Mouse (Mus musculus) cerebellum, postnatal 36 days (tissue): ENCODE data around the gene Sipa1.

Source experiments
- DNase-seq, 2 experiments: peaks; one replicate each; pipeline ENCODE4 v3.0.0; 2021 to 2022; ENCODE audit warnings: mixed read lengths in 2 of 2

Sipa1 gene

DNA sequence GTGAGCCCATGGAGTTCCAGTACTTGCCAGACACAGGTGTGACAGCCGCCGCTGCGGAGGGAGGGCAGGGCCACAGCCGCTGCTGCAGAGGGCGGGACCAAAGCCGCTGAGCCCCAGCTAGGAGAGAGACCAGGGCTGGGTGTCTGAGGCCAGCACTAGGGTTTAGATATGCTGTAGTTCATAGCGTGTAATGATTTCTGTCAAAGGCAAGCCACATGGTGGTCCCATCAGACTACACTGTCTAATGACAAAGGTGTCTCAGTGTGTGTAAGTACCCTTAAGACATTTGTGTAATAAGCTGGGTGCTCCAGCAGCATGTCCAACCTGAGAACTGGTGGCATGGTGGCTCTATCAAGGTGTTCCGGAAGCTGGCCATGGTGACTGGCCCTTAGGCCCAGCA lies 21.9 kb downstream of the Sipa1 start:
- DNase-seq, result no peak

DNA sequence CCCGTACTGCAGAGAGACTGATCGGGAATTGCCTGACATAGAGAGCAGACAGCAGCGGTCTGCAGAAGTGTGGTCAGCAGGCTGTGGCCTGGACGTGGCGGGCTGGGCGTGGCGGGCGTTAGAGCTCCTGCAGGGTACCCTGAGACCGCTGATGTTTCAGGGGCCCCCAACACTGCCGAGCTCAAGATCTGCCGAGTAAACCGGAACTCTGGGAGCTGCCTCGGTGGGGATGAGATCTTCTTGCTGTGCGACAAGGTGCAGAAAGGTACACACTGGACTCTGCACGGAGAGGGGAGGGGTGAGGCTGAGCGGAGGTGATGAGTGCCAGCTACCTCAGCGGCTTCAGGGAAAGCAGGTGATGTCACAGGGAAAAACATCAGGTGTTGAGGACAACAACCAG lies 22.5 kb downstream of the Sipa1 start:
- no peak for DNase-seq

DNA sequence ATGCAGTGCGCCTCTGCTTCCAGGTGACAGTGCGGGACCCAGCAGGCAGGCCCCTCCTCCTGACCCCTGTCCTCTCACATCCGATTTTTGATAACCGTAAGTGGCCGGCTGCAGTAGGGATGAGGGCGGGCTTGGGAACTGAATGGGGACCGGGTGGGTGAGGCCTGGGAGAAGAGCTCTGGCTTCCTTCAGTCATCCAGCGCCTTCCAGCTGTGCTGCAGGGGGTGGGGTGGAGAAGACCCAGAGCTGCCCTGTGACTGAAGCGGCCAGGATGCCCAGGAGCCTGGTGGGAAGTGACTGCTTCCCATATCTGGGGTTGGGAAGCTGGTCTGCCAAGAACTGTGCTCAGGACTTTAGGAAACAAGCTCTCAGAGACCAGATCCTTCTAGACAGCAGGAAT lies 23.2 kb downstream of the Sipa1 start:
- no peak for DNase-seq

DNA sequence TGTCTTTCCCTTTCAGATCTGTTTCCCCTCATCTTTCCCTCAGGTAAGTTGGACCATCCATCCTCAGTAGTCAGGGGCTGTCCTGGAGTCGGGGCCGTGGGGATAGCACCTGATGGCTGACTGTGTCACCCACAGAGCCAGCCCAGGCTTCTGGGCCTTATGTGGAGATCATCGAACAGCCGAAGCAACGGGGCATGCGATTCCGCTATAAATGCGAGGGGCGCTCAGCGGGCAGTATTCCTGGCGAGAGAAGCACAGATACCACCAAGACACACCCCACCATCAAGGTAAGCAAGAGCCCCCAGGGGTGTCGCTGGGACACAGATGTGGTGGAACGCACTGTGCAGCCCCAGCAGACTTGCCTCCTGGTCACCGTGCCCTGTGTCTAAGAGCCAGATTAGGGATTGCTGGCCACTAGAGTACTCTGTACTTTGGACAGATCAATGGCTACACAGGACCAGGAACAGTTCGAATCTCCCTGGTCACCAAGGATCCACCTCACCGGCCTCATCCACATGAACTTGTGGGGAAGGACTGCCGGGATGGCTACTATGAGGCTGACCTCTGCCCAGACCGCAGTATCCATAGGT lies 25.0 kb downstream of the Sipa1 start:
- DNase-seq, result no peak

DNA sequence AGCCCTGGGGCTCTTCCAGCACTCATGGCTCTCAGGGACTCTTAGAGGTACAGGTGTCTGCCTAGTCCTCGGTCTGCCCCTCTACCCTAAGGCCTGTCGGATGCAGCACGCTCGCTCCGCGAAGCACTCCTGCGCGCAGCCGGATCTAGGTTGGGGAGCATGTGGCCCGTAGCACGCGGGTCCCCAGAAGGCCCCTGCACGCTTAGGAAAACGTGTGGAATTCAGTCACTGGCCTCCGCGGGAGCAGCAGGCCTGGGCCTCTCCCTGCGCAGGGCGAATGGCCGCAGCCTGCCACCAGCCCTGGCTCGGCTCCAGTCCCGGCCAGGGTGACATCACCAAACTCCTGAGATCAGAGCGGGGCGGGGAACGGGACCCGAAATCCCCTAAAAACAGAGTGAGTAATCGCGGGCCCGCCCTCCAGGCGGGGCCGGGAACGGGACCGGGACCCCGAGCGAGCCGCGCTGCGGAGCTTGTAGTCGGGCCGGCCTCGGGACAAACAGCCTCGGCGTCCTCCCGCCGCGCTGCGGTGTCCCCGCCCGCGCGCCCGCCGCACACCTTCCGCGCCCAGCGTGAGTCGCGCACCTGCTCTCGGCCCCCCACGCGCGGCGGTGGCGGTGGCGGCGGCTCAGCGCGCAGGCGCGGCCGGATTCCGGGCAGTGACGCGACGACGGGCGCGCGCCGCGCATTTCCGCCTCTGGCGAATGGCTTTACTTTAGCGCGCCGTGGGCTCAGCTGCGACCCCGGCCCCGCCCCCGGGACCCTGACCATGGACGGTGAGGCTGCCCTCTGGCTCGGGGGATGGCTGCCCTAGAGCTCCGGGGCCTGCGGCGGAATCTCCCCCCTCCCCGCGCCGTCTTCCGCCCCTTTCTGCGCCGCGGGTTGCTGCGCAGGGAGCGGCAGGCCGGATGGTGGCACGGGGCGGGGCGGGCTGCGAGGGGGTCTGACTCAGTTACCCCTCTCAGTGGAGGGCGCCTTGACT lies 26.1 kb downstream of the Sipa1 start, which contains the start of gene Rela:
Rela (plus strand) TSS at position 415 of the 979 bp plus-strand sequence.
- peak; percentile 95 for DNase-seq

DNA sequence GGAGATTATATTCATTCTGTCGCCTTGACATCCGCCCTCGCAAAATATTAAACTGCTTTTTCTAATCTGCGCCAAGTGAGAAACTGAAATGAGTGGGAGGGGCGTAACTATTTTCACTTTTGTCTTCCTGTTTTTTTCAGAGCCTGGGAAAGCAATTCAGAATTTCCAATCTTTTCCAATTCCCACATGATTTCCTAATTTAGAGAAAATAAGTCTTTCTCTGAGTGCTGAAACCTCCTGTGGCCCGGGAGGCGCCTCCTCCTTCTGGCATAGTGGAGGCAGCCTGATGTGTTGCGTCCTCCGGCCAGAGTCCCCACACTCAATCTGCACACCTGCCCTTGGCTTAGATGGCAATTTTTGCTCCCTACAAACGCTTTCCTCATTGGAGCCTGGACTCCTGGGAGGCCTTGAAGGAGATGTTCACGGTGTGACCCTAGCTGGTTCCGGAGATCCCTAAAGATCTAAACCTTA lies 26.9 kb downstream of the Sipa1 start:
- no peak for DNase-seq

DNA sequence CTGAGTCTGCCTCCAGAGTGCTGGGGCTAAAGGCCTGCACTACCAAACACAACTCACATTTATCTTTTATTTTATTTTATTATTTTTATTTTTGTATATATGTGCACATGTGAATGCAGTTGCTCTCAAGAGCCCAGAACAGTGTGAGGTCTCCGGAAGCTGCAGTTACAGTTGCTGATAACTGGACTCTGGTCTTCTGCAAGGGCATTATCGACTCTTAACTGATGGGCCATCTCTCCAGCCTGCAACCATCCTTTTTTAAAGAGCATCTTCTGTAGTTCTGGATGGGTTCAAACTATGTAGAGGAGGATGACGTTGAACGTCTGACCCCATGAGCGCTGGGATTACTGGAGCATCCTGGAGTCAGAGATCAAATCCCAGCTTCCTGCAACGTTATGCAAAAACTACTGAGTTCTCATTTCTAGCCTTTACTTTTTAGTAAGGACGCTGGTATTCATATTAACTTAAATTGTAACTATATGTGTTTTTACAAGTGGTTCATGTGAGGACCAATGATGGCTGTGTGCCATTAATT lies 27.4 kb downstream of the Sipa1 start:
- DNase-seq, result no peak

DNA sequence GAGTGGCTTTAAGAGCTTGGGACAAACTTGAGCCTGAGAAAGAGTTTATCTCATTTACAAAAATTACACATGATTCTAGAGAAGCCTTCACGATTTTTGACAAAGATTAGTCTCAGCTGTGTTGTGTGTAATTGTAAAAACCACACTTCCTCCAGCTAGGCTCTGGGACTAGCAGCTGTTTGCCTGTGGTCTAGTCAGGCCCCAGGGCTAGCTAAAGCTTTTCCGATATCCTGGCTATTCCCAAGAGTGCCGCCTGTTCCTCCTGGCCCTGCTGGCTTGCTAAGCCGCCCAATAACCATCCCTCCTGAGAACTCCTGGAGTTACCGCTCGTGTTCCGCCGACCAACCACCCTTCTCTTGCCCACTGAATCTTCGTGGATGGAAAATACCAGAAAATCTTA lies 31.4 kb downstream of the Sipa1 start:
- no peak for DNase-seq

DNA sequence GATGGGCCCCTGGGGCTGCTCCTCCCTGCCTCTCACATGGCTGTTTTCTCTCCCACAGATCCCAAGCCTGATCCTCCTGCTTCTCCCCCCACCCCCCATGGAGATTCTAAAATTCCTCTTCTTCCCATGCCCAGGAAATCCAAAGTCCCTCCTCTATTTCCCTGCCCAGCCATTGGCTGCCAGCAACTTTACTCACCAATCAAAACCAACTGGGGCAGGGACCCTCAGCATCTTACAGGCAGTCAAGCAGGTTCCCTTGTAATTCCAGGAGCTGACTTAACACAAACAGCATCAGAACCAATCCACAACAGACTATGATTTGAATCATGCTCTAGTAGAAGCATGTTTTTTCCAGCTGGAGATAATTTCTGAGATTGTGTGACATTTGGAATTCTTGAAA lies 33.6 kb downstream of the Sipa1 start:
- DNase-seq, result no peak

DNA sequence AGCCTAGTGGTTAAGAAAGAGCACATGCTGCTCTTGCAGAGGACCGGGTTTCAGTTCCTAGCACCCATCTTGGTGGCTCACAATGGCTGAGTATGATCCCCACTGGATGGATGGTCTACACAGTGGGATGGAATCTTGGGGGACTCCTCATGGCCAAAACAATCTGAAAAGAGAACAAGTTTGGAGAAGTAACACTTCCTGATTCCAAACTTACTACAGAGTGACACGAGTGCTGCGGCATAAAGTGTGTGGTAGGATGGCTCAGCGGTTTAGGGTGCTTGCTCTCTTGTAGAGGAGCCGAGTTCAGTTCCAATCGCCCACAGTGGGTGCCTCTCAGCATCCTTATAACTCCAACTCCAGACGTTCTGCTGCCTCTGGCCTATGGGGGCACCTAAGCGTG lies 38.2 kb downstream of the Sipa1 start:
- no peak for DNase-seq

DNA sequence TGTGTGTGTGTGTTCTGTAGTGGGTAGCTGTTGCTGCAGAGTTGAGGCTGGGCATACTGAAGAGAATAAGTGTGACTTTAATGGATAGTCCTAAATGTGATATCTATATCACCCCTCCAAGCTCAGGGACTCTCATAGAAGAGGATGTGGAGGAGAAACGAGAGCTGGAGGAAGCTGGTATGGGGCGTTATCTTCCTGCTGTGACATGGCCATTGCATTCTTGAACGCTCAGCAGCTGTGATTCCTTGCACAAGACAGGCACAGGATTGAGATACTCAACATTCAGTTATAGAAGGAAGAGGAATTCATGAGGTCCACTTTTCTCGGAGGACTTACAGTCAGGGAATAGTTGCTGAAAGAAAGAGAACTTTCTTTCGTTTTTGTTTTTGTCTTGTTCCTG lies 41.6 kb downstream of the Sipa1 start:
- DNase-seq, result no peak

DNA sequence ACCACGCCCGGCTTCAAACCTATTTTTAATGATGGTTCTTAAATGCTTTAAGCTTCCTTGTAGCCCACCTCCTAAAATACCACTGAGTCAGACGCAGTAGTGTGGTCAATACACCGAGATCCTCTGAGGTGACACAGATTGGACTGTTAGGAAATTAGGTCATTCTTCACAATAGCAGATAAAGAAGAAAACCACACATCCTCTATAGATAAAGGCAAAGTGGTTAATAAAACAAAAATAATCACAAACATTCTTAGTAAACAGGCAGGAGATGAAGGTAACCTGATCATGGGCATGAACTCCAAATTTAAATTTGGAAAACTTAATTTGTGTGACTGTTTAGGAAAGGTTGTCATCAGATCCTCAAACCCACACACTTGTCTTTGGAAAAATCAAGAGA lies 43.5 kb downstream of the Sipa1 start:
- no peak for DNase-seq

DNA sequence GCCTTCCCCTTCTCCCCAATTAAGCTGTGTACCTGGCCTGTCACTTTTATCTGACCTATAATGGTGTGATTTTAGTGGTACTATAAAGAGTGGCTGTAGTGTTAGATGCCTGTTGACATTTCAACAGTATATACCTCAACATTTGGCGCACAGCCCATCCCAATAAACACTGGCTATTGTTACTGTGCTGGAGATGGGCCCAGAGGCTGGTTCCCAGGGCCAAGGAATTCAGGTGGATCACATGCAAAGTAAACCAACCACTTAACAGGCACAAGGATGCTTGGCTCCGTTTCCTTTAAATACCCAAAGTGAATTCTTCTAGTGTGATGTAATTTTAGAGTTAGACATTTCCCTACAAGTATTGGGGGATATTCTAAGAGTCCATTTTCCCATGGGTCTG lies 48.6 kb downstream of the Sipa1 start:
- DNase-seq, result no peak

DNA sequence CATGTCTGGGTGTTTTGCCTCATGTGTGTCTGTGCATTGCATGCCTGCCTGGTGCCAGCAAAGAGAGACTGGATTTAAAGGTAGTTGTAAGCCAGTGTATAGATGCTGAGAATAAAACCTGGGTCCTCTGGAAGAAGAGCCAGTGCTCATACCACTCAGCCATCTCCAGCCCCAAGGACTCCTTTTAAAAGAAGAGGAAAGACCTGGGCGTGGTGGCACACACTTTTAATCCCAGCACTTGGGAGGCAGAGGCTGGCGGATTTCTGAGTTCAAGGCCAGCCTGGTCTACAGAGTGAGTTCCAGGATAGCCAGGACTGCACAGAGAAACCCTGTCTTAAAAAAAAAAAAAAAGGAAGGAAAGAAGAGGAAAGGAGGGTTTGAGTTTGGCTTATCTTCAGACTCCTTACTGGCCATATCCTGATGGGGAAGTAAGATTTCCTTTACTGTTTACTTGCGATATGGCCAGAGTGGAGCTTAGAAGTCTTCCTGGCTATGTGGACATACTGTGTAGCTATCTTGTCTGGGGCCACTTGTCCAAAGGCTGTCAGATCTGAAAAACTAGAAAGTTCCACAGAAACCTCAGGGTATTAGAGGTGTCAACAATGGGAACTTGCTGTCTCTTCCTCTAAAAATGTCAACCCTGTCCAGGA lies 50.6 kb downstream of the Sipa1 start:
- DNase-seq, result no peak

DNA sequence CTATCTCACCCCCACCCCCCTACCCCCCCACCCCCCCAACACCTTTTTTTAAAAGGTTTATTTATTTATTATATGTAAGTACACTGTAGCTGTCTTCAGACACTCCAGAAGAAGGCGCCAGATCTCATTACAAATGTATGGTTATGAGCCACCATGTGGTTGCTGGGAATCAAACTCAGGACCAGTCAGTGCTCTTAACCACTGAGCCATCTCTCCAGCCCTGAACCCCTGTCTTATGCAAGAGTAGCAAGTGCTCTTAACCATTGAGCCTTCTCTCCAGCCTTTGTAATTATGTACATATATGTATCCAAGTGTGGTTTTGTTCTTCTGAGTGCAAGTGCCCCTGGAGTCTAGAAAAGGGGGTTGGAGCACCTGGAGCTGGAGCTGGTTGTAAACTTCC lies 51.5 kb downstream of the Sipa1 start:
- no peak for DNase-seq

DNA sequence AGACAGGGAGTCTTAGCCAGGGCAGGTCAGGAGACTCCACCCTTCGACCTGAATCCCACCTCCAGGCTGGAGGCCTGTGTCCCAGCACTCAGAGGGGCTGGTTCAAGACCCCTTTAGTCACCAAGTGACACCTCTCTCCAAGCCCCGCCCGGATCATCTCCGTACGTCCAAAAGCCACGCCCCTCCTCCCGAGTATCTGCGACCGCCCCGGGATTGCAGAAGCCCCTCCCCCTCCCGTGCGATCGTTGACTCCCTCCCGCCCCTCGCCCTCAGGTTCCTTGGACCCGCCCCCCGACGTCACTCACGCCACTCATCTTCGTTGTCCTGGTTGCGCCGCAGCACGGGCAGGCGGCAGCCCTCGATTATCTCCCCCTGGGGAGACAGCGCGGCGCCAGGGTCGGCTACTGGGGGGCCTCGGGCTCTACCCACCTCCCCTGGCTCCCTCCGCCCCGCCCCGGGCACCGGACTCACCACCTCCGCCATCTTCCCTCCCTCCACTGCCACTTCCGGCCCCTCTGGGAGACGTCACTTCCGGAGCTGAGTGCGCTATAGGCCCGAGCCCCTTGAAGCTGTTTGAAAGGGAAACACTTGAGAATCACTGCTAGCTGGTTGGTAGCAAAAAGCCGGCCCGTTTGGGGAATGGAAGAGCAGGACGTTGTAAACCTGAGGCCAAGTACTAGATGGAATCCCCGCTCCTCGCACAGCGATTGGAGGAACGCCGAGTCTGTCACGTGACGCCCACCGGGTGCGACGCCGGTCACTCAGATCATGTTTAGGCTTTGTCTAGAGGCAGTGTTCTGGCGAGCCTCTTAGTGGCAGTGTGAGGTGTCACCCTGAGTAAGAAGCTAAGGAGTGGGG lies 53.7 kb downstream of the Sipa1 start, which contains the start of gene Kat5:
Kat5 (minus strand) TSS at position 691 of the 858 bp plus-strand sequence.
- peak; percentile 89 to 94 for DNase-seq

DNA sequence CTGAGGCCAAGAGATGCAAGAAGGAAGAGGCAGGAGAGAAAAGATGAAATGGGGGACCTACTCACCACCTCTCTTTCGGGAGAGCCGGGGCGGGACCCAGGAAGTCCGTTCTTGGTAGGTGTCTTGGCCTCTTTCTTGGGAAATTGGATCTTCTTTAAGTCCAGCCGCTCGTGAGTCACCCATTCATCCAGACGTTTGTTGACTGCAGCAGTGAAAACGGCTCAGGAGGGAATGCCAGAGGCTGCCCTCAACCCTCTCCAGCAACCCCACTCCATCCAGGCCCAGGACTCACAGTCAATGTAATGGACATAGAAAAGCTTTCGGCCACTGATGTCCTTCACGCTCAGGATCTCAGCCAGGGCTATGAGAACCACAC lies 54.3 kb downstream of the Sipa1 start:
- DNase-seq, result no peak

DNA sequence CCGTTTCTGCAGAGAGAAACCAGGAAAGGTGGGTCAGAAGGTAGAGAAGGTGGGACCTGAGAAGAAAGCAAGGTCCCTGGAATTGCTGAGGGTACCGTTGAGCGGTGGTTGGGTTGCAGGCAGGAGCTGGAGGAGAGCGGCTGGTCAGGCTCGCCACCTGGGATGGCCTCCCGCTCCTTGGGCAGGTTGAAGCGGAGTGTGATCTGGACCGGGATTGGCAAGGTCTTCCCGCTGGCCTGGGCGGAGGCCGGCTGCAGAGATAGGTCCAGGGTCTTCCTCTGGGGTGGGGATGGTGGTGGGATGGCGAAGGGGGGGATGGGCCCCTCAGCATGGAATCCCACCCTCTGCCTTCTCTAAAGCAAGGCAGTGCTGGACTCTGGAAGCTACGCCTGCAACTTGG lies 54.8 kb downstream of the Sipa1 start:
- DNase-seq, result peak in 1 of 2 experiments; percentile 26

DNA sequence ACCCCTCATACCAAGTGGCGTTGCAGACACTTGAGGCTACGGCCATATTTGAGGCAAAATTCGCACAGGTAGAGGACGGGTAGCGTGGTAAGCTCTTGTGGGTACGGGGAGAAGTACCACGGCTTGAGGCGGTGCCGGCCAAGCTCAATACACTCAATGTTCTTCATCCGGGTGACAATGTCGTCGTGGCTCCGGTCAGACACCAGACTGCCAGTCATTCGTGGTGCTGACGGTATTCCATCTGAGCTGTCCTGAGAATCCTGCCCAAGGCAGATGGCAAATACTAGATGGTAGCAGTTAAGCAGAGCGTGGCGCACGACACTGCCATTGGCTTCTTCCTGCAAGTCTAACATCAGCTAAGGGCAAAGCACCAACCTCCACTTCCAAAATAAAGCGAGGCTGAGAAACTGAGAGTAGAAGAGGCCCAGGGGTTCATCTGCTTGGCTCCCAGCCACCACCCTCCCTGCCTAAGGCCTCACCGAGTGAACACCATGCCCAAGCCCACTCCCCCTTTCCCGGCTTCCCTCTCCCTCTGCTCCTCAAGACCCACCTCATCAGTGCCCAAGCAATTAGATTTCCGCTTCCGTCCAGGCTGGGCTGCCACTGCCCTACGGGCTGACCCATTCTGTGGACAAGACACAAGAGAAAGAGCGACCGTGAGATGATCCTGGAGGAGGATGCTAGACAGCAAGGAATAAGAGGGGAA lies 55.6 kb downstream of the Sipa1 start:
- no peak for DNase-seq

DNA sequence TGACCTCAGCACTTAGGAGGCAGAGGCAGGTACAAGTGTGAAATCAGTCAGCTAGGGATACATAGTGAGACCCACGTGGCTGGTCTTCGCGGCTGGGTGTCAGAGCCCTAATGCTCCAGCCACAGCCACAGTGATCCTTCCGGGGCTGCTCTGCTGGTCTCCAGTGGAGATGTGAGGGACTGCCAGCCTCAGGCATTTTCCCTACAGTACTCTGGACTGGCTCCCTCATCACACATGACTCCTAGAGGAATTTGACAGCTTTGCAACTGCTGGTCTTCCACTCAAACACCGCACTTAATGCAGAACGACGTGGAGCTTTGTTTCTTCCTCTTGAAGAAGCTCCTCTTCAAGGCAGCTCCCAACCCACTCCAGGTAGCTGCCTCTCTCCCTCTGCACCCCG lies 57.3 kb downstream of the Sipa1 start:
- no peak for DNase-seq

DNA sequence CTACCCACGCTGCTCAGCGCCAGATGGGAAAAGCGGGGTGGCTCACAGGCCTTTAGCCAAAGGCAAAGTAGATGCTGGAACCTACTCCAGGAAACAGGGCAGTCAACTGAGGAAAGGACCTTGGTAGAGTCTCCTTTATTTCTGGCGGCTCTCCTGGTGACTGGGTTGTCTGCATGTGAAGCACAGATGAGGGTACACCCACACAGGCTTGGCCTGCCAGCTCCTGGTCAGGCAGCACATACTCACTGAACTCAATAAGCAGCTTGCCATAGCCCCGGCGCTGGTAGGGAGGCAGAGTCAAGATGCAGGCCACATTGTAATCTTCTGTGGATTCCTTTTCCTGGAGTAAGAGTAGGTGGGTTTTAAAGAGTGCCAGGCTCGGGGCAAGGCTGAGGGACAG lies 58.4 kb downstream of the Sipa1 start:
- DNase-seq, result no peak

DNA sequence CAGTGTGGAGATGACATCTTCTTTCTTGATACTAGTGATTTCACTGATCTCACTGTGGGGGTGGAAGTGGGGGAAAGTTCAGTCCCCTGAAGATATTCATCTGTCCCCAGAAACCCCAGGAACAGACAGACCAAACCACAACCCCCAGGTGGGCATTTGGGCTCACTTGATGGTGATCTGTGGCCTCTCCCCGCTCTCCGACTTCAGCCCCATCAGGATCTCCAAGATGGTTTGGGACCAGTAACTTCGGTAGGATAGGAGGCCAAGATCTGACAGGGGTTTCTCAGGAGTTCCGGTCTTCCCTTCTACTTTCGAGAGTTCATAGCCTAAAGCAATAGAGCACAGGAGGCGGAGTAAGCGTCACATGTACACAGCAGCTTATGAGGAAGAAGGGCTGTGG lies 59.8 kb downstream of the Sipa1 start:
- no peak for DNase-seq
